Mouse (Mus musculus): Measurements from ENCODE around the gene 6430531B16Rik.

Gene 6430531B16Rik

DNA sequence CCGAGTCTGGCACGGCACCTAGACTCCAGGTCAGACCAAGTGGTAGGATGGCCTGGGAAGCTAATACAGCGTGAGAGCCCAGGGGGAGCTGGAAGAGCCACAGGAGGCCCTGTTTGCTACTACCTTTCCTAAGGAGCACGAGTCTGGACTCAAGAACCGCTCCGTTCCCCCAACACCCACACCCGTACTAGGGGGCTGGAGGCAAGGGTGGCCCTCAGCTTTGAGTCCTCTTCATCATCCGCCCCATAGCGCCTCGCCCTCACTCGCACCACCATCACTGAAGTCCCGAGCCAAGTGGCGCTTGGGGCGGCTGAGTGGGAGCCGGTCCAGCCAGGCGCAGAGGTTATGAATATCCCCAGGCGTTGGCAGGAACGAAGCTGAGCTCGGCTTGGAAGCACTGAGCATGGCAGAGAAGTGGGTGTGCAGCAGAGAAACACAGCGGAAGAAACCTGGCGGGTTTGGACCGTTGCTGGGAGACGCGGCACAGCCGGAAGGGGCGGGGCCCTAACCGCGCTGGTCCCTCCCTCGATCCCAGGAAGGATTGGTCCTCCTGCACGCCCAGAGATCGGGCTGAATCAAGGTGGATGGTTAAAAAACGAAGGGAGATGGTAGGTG, at the start of gene 6430531B16Rik:
TSS of gene 6430531B16Rik (minus strand) at position 478 of the 615 bp plus-strand sequence.
- peak; percentile 96 for DNase-seq (ENCODE audit: low read depth, low spot score)

DNA sequence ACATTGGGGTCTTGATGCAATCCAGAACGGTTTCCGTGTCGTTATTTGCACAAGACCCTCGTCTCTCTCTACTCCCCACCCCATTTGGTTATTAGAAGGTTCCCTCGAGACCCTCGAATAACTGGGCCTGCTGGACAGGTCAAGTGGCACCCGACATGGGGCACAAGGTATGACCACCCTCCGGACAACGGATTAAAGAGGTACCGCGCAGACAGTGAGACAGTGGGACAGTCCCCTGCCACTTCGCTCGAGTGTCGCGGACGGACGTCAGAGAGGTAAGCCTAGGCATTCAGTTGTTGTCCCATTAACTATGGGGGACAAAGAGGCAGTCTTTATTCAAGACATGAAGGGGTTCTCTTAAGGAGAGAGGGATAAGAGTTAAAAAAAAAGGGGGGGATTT, 32.8 kb upstream of the 6430531B16Rik start:
- no peak for DNase-seq (ENCODE audit: low read depth, low spot score)

DNA sequence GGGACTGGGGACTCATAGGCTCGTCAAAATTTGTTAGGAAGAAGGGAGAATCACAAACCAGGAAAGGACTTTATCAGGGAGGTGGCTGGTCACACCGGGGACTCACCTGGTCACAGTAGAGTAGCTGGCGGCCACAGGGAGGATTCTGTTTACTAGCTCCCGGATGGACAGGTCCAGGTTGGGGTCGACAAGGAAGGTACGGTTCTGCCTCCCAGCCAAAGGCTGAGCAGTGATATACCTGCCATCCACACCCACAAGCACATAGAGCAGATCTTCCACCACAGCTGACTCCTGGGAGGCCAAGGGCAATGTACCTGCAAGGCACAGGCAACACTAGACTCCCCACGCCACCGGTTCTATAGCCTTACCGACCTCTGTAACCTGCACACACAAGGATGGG, 29.2 kb upstream of the 6430531B16Rik start:
- DNase-seq (ENCODE audit: low read depth, low spot score), result no peak

DNA sequence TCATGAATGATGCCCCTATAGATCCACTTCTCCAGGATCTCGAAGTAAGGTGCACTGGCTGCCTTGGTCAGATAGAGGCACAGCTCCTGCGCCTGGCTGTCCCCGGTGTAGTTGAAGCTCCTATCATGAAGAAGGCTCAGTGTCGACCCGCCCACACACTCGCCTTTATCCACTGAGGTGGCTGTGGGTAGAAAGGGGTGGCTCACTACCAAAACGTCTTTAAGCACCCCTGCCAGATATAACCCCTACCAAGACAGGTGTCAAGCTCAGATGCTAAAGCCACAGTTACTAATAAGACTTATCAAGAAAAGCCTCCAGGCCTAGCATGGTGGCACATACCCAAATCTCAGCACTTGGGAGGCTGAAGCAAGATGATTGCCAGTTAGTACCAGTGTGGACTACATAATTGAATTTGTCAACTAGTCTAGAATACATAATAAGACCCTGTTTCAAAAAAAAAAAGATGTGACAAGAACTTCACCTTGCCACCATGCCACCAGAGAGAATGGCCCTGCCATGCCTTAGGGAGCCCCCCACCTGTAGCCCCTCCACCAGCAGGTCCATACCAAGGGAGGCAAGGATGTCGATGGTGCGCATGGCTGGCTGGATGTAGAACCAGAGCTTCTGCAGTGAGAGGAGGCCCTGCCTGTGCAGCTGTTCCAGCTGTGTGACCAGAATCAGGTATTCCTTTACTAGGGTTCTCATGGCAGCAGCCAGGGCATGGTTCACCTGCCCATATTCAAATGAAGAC, 28.5 kb upstream of the 6430531B16Rik start:
- no peak for DNase-seq (ENCODE audit: low read depth, low spot score)

DNA sequence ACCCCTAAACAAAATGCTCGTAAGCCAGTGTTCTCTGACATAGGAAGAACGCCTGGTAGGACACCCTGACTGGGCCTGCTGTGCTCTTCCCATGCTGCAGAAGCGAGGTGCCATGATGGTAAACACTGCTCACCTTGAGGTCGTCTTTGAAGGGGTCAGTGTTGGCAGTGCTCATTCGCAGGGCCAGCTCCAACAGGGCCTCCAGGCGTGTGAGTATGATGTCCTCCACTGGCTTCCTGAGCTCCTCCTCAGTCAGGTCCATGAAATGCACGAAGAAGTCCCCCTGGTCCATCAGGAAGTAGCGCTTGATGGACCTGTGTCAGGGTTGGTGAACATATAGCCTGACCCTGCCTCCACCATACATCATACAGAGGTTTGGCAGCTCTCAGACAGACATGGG, 26.1 kb upstream of the 6430531B16Rik start:
- DNase-seq (ENCODE audit: low read depth, low spot score), result no peak

DNA sequence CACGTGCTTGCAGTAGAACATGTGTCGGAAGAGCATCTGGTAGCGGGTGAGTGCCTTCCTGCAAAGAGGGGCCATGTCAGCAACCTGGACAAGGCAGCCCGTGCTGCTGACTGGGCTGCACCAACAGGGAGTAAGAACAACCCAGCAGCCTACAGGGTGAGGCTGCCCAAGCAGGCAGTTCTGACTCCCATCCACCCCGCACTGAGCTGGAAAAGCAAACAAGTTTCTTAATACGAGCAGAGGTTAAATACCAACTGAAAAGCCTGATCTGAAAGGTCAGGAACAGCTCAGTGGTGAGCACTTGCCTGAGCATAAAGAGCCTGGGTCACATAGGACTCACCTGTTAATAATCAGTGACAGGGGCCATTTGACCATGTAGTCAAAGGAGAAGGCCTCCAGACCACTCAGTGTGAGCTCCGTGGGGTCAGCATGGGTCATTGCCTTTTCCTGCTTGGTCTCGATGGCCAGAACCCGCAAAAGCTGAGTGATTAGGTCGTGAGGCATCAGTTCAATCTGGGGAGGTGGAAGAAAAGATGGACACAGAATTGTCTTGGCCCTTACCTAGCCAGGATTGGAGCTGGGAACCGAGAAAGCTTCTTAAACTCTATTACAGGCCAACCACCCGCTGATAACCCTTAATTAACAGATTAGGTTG, 22.7 kb upstream of the 6430531B16Rik start:
- no peak for DNase-seq (ENCODE audit: low read depth, low spot score)

DNA sequence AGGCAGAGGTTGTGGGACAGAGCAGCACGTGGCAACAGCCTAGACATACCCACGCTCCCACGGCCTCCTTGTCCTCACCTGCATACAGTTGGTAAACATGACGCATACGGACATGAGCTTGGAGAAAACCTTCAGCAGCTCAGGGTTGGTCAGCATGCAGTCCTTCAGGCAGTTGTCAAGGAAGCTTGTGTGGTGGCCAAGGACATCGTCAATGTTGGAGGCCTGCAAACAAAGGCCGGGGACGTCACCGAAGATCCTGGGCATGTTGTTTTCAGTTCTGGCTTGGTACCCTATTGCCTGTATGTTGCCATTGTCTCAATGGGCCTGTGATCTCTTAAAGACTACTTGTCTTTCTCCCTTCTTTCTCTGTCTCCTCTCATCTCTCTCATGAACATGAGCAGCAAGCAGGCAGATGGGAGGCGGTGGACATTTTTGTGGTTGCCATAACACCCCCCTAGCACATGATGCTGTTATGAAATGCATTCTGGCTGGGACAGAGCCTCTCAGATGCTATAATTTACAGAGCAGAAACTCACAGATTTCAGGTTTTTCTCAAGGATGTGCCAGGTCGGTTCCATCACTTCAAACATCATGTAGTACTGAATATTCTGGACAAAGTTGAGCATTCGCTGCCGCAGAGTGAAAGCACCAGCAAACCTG, 20.3 kb upstream of the 6430531B16Rik start:
- peak; percentile 82 for DNase-seq (ENCODE audit: low read depth, low spot score)

DNA sequence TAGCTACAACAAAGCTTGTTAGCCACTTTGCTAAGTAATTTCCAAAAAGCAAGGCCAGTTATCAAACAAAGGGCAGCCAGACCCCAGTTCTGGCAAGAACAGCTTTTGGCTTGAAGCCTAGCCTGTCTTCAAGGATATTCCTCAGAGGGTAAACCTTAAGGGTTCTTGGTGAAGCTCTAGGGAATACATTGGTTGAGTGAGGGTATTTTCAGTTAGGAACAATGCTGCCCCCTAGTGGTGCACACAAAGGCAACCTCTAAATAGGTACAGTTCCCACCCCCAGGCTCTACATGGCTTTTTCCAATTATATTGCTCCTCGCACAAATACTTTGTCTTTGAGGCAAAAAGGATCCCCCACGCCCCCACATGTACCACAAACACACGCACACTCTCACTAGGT, 16.1 kb upstream of the 6430531B16Rik start:
- DNase-seq (ENCODE audit: low read depth, low spot score), result peak; percentile 86

DNA sequence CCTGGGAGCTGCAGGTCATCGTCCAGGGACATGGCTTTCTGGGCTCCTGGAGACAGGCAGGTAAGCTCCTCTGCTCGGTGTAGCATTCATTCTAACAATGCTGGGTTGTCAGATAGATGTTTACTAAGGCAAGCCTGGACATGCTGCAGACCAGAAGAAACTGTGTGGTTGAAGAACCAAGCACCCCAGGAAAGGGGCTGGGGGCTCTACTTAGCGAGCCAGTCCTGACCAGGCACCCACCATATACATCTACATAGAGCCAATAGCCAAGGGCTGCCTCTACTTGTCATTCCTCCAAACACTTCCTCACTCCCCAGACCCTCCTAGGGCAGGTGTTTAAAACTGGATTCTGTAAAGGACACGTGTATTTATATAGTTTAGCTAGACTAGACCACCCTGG, 15.6 kb upstream of the 6430531B16Rik start:
- DNase-seq (ENCODE audit: low read depth, low spot score), result no peak

DNA sequence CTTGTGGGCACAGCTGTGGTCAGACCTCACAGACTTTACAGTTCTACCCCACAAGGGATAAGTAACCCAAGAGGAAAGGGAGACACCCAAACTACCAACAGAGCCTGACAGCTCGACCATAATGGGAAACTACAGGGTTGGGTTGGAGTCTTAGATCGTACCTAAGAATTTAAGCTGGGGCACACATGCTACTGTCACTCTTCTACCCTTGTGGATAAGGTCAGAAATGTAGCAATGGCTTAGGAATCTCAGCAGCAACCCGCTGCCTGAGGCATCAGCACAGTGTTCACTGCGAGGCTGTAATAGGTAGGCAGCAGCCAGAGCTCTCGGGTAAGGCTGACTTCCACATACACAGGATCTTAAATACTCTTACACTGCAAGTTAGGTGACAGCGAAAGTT, 15.0 kb upstream of the 6430531B16Rik start:
- no peak for DNase-seq (ENCODE audit: low read depth, low spot score)

DNA sequence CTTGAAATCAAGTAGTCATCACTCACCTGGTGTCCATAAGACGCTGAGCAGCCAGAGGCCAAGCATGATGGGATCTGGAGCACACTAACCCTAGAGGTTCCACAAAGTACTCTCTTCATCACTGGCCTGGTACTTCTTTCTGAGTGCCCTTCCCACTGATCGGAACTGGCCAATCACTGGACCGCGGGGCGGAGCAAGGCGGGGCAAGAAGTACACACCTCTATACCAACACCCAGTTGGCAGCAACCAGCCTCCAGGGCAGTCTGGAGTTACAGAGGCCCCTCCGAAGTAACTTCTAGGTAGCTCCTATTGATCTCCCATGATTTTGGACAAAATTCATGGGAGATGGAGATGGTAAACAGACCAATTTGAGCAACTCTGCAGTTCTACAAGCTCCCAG, 13.9 kb upstream of the 6430531B16Rik start, which contains the start of gene Adam8:
TSS of gene Adam8 (minus strand) at position 157 of the 400 bp plus-strand sequence.
- DNase-seq (ENCODE audit: low read depth, low spot score), result no peak

DNA sequence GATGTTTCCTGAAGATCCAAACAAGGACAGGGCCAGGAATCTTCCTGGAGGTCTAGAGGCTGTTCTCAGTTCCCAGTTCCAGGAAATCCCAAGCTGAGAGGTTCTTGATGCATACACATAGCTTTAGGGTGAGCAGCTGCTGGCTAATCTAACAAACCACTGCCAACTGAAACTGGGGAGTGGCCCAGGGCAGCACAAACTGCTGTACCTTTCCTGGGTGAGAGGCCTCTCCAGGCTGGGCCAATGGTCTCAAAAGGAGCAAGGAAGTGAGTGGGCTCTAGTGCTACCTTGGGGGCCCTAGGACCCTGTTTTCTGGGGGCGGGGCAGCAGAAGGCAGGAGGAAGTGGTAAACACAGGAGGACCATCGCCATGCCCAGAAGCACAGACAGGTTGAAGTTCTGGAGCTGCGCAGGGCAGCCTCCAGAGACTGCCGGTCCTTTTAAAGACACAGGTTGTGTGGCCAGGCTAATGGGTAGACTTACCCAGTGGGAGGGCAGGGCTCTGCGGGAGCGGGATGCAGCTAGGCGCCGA, 12.4 kb upstream of the 6430531B16Rik start:
- DNase-seq (ENCODE audit: low read depth, low spot score), result no peak

DNA sequence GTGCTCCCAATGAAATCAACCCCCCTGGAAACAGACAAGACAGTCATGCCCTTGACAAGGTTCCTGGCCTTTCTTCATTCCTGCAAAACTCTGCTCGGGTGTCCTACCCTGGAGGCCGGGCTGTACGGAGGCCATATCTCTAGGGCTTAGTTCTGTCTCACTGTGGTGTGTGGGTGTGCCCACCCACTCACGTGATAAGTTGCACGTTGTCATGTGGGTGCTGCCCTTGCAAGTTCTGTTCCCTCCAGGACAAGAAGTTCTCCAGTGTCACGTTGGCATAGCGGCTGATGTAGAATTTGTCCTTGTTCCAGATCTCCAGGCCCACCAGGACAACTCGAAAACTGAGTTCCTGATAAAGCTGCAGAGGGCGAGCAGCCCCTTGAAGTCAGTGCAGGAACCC, 9.7 kb upstream of the 6430531B16Rik start:
- no peak for DNase-seq (ENCODE audit: low read depth, low spot score)

DNA sequence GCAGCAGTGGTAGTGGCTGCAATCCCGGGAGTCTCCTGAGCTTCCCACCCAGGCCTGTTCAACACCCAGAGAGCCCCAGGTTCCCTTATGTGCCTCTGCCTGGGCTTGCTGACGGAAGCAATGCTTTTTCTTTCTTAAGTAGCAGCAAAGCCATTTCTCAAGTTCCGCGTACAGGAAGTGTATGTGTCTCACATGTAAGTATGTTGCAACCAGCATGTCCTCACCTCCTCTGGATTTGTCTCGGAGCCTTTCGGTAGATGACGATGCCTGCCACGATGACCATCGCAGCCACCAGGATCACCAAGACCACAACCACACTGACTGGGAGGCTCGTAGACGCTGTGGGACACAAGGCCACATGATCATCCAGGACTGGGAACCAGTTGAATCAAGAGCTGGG, 6.0 kb upstream of the 6430531B16Rik start:
- DNase-seq (ENCODE audit: low read depth, low spot score), result no peak

DNA sequence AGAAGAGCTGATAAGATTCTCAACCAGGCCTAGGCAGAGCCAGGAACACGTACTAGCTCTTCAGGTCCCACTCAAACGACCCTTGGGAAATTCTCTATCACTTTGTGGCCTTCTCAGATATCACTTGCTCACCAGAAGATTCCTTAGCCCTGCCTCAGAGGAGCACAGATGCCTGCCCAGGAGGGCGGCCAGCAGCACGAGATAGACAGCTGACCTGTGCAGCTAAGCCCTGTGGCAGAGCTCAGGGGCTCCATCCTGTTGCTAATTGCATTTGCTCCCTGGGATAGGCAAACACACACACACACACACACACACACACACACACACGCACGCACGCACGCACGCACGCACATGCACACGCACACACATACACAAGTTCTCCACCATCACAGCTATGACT, 3.5 kb upstream of the 6430531B16Rik start:
- no peak for DNase-seq (ENCODE audit: low read depth, low spot score)

DNA sequence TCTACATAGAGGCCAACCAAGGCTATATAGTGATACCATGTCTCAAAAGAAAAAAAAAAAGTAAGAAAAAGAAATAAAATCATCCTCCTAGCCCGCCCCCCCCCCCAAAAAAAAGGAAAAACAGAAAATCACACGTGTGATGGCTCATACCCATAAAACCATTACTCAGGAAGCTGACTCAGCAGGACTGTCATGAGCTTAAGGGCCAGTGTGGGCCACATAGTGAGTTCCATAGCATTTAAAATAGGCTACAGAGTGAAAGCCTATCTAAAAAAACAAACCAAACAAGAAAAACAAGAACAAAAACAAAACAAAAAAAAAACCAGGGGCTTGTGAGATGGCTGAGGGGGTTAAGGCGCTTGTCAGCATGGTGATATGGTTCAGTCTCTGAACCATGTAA, 2.2 kb upstream of the 6430531B16Rik start:
- DNase-seq (ENCODE audit: low read depth, low spot score), result no peak

DNA sequence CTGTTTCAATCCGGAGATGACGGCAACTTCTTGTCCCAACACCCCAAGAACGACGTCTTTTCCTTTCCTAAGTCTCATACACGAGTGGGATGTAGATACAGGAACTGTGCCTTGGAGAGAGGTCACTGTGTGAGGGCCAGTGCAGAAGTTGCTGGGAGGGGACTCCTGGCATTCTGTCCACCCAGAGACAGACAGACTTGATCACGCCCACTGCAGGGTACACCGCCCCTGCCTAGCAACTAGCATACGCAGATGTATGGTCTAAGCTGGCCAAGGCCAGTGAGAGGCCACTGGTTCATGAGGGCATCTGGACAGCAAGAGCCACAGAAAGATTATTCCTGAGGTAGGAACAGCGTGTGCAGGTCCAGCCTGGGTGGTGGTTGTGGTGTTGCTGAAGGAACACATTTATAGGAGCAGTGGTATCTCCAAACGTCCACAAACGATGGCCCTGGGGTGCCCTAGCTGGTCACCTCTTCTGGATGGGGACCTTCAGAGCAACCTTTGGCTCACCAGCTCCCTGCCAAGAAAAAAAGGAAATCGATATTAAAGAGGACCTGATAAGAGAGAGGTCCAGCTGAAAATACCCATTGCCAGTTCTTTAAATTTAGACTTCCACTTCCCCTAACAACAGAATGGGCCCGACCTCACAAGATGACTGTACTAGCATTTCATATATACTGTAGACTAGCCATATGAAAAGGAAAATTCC, 610 bp upstream of the 6430531B16Rik start:
- DNase-seq (ENCODE audit: low read depth, low spot score), result peak; percentile 53

DNA sequence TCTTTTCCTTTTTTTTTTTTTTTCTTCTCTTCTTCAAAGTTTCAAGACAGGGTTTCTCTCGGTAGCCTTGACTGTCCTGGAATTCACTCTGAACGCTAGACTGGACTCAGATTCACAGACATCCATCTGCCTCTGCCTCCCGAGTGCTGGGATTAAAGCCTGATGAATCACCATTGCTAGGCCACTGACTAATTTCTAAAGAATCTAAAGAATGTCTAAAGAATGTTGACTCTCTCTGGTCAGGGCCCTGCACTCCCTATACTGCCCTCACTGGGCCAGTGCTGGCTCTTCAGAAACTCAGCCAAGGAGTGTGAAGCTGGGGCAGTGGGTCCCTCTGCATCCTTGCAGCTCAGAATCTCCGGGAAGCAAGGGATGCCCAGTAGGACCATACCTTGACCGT, 3.1 kb downstream of the 6430531B16Rik start:
- no peak for DNase-seq (ENCODE audit: low read depth, low spot score)

DNA sequence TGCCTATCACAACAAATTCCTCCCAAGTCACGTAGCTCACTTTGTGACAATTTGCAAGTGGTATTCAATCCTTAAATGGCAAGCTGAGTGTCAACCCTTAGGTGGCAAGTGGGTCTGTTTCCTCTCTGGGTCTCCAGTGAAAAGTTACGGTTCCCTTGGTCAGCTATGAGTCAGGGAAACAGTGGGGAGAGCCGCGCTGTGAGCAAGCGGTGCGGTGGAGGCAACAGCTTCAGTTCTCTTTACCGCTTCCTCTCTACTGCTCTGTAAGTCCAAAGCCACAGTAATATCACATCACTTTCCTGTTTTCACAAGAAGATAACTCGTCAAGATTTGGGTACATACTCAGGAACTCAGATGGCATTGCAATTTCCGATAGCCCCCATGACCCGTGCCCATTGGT, 4.2 kb downstream of the 6430531B16Rik start:
- no peak for DNase-seq (ENCODE audit: low read depth, low spot score)

DNA sequence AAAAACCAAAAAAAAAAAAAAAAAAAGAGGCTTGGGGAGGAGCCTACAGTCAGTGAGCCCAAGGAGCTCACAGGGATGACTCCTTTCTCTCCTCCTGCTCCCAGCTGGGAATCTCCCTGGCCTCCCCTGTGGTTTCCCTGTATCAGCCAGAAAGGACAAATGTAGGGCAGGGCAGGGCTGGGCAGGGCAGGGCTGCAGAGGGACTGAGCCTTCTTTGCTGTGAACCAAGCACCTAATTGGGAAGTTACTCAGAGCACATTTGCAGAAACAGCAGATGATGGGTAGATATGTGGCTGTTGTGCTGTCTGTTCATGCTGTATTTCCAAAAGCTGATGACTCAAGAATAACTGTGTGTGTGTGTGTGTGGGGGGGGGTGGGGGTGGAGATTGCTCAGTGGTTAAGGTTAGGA, 5.6 kb downstream of the 6430531B16Rik start:
- DNase-seq (ENCODE audit: low read depth, low spot score), result peak; percentile 43

DNA sequence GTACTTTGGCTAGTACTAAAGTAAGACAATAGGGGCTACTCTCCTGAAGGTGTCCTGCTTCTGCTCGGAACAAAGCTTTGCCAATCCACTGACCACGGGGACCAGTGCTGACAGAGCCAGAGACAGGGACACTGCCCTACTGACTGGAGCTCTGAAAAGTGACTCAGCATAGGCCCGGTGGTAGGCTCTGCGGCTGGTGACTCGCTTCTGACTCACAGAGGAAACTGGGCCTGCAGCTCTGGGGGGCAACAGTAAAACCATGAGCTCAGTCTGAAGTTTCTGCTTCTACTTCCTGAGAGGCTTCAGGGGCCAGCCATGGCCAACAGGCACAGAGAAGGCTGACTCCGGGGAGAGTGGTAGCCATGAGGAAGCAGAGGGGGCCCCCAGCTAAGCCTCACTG, 7.1 kb downstream of the 6430531B16Rik start:
- DNase-seq (ENCODE audit: low read depth, low spot score), result peak; percentile 71

Measured in brain, adult 2 months (tissue).